Mouse (Mus musculus) ES-E14 (cell line): ENCODE measurements around the gene Sash1.

Source experiments
- CHD2 ChIP-seq: IDR thresholded peaks from 2 replicates; pipeline ENCODE4 v1.6.1; 2014; ENCODE audit warnings: mild to moderate bottlenecking, low read depth, low read length, inconsistent platforms
- HCFC1 ChIP-seq: IDR thresholded peaks from 2 replicates; pipeline ENCODE4 v1.6.1; 2012; ENCODE audit warnings: low read length, inconsistent platforms, borderline replicate concordance; ENCODE audit not compliant: insufficient read depth
- MAFK ChIP-seq: IDR thresholded peaks from 2 replicates; pipeline ENCODE4 v1.6.1; 2014; ENCODE audit warnings: mild to moderate bottlenecking, low read depth, low read length, inconsistent platforms; ENCODE audit not compliant: insufficient read depth
- ZC3H11A ChIP-seq: IDR thresholded peaks from 2 replicates; pipeline ENCODE4 v1.6.1; 2012; ENCODE audit warnings: low read depth, mild to moderate bottlenecking, inconsistent platforms, low read length, borderline replicate concordance
- ZNF384 ChIP-seq: IDR thresholded peaks from 2 replicates; pipeline ENCODE4 v1.6.1; 2012; ENCODE audit warnings: low read depth, low read length, inconsistent platforms

DNA sequence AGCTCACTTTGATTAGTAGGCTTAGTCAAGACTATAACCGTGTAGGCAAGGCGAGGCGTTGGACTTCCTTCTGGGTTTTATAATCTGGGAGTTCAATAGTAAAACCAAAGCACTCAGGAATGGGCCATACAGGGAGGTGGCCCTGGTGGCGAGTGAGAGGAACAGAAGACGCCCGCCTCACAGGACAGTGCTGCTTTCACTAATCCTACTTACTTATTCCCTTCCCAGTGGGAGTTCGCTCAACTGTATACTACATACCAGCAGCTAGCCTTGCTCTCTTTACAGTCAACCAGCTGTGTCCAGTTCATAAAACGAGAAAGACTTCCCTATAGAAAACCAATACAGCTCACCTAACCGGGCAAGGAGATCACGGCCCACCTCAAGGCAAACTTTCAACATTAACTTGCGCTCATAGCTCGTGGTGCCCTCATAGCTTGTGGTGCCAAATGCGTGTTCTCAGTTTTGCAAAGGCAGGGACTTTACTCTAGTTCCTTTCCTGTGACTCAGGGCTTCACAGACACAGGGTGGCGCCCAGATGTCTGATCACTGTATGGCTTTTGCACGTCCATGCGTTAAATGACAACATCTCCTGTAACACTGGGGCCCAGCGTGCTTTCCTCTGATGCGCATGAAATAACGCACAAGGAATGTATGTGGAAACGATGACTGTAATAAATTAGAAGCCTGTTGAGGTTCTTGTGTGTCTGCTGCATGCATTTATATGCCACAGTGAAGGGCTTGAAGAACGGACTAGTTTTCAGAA is 138.2 kb downstream of the Sash1 start:
- TF ChIP-seq HCFC1 (no peak), ZNF384 (no peak), CHD2 (no peak), ZC3H11A (no peak), MAFK (no peak)
